Mouse (Mus musculus): ENCODE results near the gene Lgals3. TPM values are rescaled to one million over a fixed set of nuclear protein-coding genes. Genes with fewer than 3 reads are reported as not detected.

The Lgals3 gene
- polyA plus RNA-seq, 2 experiments = 49.4 to 111 TPM

- DNase-seq (ENCODE audit: low spot score) (no peak), ATAC-seq (ENCODE audit: low FRiP score, low read depth) (no peak)
- 84% methylated on average over 3 of the region's 3 CpGs for WGBS
- H3K27me3 ChIP-seq (ENCODE audit: control insufficient read depth, insufficient read depth, low read length) = no peaks in the 10 kb centered on the region
- no peak overlapping the region for H3K9ac ChIP-seq (ENCODE audit: low read depth, low read length, severe bottlenecking)
- H3K4me3 ChIP-seq (replicated peaks; ENCODE audit: low read length) = no peak overlapping the region
- H3K4me1 ChIP-seq (ENCODE audit: control insufficient read depth, insufficient read depth, low read length) = no peaks in the 10 kb centered on the region
- no peaks in the 10 kb centered on the region for H3K36me3 ChIP-seq (ENCODE audit: control insufficient read depth, insufficient read depth, low read length)
- TF ChIP-seq POLR2A (IDR thresholded peaks at IDR 0.05; ENCODE audit: borderline replicate concordance, extremely low read depth, insufficient read depth, insufficient read length) = no peak
- H3K9me3 ChIP-seq (ENCODE audit: control insufficient read depth, low read length) = no peaks in the 10 kb centered on the region
- H3K27ac ChIP-seq (replicated peaks; ENCODE audit: low read depth, low read length) = no peak overlapping the region
- no peak overlapping the region for H3K4me2 ChIP-seq (replicated peaks; ENCODE audit: low read depth, low read length, severe bottlenecking)
Observed at GRCm38 (mm10) chr14:47356622-47357021, 10.9 kb upstream of the Lgals3 start.

GRCm38 (mm10) chr14:47359610-47360009 lies 7.9 kb upstream of the Lgals3 start:
- Histone ChIP-seq H3K4me1 (ENCODE audit: control insufficient read depth, insufficient read depth, low read length) (no peaks in the 10 kb centered on the region), H3K27me3 (ENCODE audit: control insufficient read depth, insufficient read depth, low read length) (no peaks in the 10 kb centered on the region), H3K9me3 (ENCODE audit: control insufficient read depth, low read length) (no peaks in the 10 kb centered on the region), H3K9ac (ENCODE audit: low read depth, low read length, severe bottlenecking) (no peak overlapping the region), H3K27ac (replicated peaks; ENCODE audit: low read depth, low read length) (no peak overlapping the region), H3K36me3 (ENCODE audit: control insufficient read depth, insufficient read depth, low read length) (no peaks in the 10 kb centered on the region), H3K4me3 (replicated peaks; ENCODE audit: low read length) (no peak overlapping the region), H3K4me2 (replicated peaks; ENCODE audit: low read depth, low read length, severe bottlenecking) (no peak overlapping the region)
- DNase-seq (ENCODE audit: low spot score) (no peak), ATAC-seq (ENCODE audit: low FRiP score, low read depth) (no peak)
- 79% methylated on average over 3 of the region's 3 CpGs for WGBS
- TF ChIP-seq POLR2A (IDR thresholded peaks at IDR 0.05; ENCODE audit: borderline replicate concordance, extremely low read depth, insufficient read depth, insufficient read length) = no peak

- Histone ChIP-seq H3K9me3 (ENCODE audit: control insufficient read depth, low read length) (no peaks in the 10 kb centered on the region), H3K9ac (ENCODE audit: low read depth, low read length, severe bottlenecking) (no peak overlapping the region), H3K4me1 (ENCODE audit: control insufficient read depth, insufficient read depth, low read length) (no peaks in the 10 kb centered on the region), H3K4me3 (replicated peaks; ENCODE audit: low read length) (no peak overlapping the region), H3K36me3 (ENCODE audit: control insufficient read depth, insufficient read depth, low read length) (no peaks in the 10 kb centered on the region), H3K27ac (replicated peaks; ENCODE audit: low read depth, low read length) (no peak overlapping the region), H3K27me3 (ENCODE audit: control insufficient read depth, insufficient read depth, low read length) (no peaks in the 10 kb centered on the region), H3K4me2 (replicated peaks; ENCODE audit: low read depth, low read length, severe bottlenecking) (no peak overlapping the region)
- no peak for TF ChIP-seq POLR2A (IDR thresholded peaks at IDR 0.05; ENCODE audit: borderline replicate concordance, extremely low read depth, insufficient read depth, insufficient read length)
- 82% methylated on average over 2 of the region's 2 CpGs for WGBS
- no peak for ATAC-seq (ENCODE audit: low FRiP score, low read depth)
- no peak for DNase-seq (ENCODE audit: low spot score)
Observed at GRCm38 (mm10) chr14:47361418-47361817, 6.1 kb upstream of the Lgals3 start.

GRCm38 (mm10) chr14:47361899-47362298 lies 5.7 kb upstream of the Lgals3 start:
- ATAC-seq (ENCODE audit: low FRiP score, low read depth) = no peak
- no peak for DNase-seq (ENCODE audit: low spot score)
- no peaks in the 10 kb centered on the region for H3K9me3 ChIP-seq (ENCODE audit: control insufficient read depth, low read length)
- H3K4me2 ChIP-seq (replicated peaks; ENCODE audit: low read depth, low read length, severe bottlenecking) = no peak overlapping the region
- 89% methylated on average over 9 of the region's 9 CpGs for whole genome bisulfite sequencing
- H3K4me3 ChIP-seq (replicated peaks; ENCODE audit: low read length) = no peak overlapping the region
- H3K36me3 ChIP-seq (ENCODE audit: control insufficient read depth, insufficient read depth, low read length) = no peaks in the 10 kb centered on the region
- TF ChIP-seq POLR2A (IDR thresholded peaks at IDR 0.05; ENCODE audit: borderline replicate concordance, extremely low read depth, insufficient read depth, insufficient read length) = no peak
- no peak overlapping the region for H3K27ac ChIP-seq (replicated peaks; ENCODE audit: low read depth, low read length)
- H3K4me1 ChIP-seq (ENCODE audit: control insufficient read depth, insufficient read depth, low read length) = no peaks in the 10 kb centered on the region
- H3K27me3 ChIP-seq (ENCODE audit: control insufficient read depth, insufficient read depth, low read length) = no peaks in the 10 kb centered on the region
- H3K9ac ChIP-seq (ENCODE audit: low read depth, low read length, severe bottlenecking) = no peak overlapping the region

- peaks cover 2% of the 10 kb centered on the region; the same call in 1 of the 2 replicates for H3K4me1 ChIP-seq (ENCODE audit: control insufficient read depth, insufficient read depth, low read length)
- no peak overlapping the region for H3K4me2 ChIP-seq (replicated peaks; ENCODE audit: low read depth, low read length, severe bottlenecking)
- 44% methylated on average over 21 of the region's 21 CpGs for WGBS
- no peaks in the 10 kb centered on the region for H3K27me3 ChIP-seq (ENCODE audit: control insufficient read depth, insufficient read depth, low read length)
- DNase-seq (ENCODE audit: low spot score) (no peak), ATAC-seq (ENCODE audit: low FRiP score, low read depth) (no peak)
- no peak overlapping the region for H3K9ac ChIP-seq (ENCODE audit: low read depth, low read length, severe bottlenecking)
- H3K9me3 ChIP-seq (ENCODE audit: control insufficient read depth, low read length) = no peaks in the 10 kb centered on the region
- no peak overlapping the region for H3K27ac ChIP-seq (replicated peaks; ENCODE audit: low read depth, low read length)
- no peak overlapping the region for H3K4me3 ChIP-seq (replicated peaks; ENCODE audit: low read length)
- TF ChIP-seq POLR2A (IDR thresholded peaks at IDR 0.05; ENCODE audit: borderline replicate concordance, extremely low read depth, insufficient read depth, insufficient read length) = no peak
- no peaks in the 10 kb centered on the region for H3K36me3 ChIP-seq (ENCODE audit: control insufficient read depth, insufficient read depth, low read length)
Observed at GRCm38 (mm10) chr14:47364742-47365449, 2.7 kb upstream of the Lgals3 start.
